Mouse (Mus musculus) lung, adult 2 months (tissue): ENCODE results near the gene Arap1.

Source experiments
- CTCF ChIP-seq: fragments of 200-500 bp; IDR thresholded peaks from 2 replicates; pipeline ENCODE4 v1.5.1; 2011; ENCODE audit warnings: mild to moderate bottlenecking, low read length, control low read depth; ENCODE audit not compliant: insufficient read depth
- POLR2A ChIP-seq: fragments of 200-500 bp; IDR thresholded peaks from 2 replicates; pipeline ENCODE4 v1.6.1; 2011; ENCODE audit warnings: low read depth, mild to moderate bottlenecking, control low read depth, low read length, borderline replicate concordance; ENCODE audit errors: extremely low read depth

DNA sequence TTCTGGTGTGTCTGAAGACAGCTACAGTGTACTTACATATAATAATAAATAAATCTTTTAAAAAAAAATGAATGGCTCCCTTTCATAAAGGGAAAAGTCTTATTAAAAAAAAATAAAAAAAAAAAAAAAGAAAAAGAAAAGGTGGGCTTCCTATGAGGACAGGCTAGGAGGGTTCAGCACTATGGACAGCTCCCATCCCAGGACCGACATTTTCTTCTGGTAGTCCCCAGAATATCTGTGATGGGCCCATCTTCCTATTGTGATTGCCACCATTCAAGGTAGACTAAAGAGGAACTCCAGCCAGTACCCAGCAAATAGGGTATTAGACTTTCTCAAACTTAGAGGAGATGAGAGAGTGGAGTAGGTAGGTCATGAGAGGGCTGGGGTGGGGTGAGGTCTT, 90.0 kb downstream of the Arap1 start:
- no peak for TF ChIP-seq POLR2A
- no peak for TF ChIP-seq CTCF
